Mouse (Mus musculus): ENCODE measurements around the gene Gm960.

Gm960 gene

GRCm38 (mm10) chr19:4672401-4672800 is 26.1 kb downstream of the Gm960 start:
- no peak for TF ChIP-seq GATA4 (IDR thresholded peaks at IDR 0.05; ENCODE audit: insufficient replicate concordance, low read length)

DNA sequence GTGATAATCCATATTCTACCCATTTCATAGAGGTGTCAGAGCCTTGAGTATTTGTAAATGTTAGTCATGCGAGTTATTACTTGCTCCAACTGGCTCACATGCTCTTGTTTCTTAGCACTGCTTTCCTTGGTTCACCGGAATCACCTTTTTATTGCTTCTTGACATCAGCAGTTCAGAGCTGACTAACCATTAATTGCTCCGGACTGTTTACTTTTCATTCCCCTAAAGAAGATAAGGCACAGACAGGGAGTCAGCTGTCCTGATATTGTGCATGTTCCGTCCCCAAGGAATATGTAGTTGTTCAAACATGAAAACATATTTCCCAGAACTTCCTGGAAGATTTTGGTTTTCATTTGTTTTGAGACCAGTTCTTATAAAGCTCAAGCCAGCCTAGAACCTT is 27.7 kb downstream of the Gm960 start:
- no peak for TF ChIP-seq GATA4 (IDR thresholded peaks at IDR 0.05; ENCODE audit: insufficient replicate concordance, low read length)

GRCm38 (mm10) chr19:4666815-4667214 is 31.7 kb downstream of the Gm960 start:
- no peak for TF ChIP-seq GATA4 (IDR thresholded peaks at IDR 0.05; ENCODE audit: insufficient replicate concordance, low read length)

- no peak for TF ChIP-seq GATA4 (IDR thresholded peaks at IDR 0.05; ENCODE audit: insufficient replicate concordance, low read length)
Measured at GRCm38 (mm10) chr19:4658156-4658555, 40.3 kb downstream of the Gm960 start.

- no peak for TF ChIP-seq GATA4 (IDR thresholded peaks at IDR 0.05; ENCODE audit: insufficient replicate concordance, low read length)
Measured at GRCm38 (mm10) chr19:4646917-4647492, 51.5 kb downstream of the Gm960 start.

- no peak for TF ChIP-seq GATA4 (IDR thresholded peaks at IDR 0.05; ENCODE audit: insufficient replicate concordance, low read length)
Measured at GRCm38 (mm10) chr19:4644271-4644670, 54.2 kb downstream of the Gm960 start.

- TF ChIP-seq GATA4 (IDR thresholded peaks at IDR 0.05; ENCODE audit: insufficient replicate concordance, low read length), result no peak
Measured at GRCm38 (mm10) chr19:4635986-4636385, 62.5 kb downstream of the Gm960 start.

- TF ChIP-seq GATA4 (IDR thresholded peaks at IDR 0.05; ENCODE audit: insufficient replicate concordance, low read length), result no peak
Measured at GRCm38 (mm10) chr19:4628819-4629218, 69.6 kb downstream of the Gm960 start.

- TF ChIP-seq GATA4 (IDR thresholded peaks at IDR 0.05; ENCODE audit: insufficient replicate concordance, low read length), result no peak
Measured at GRCm38 (mm10) chr19:4625829-4626535, 72.5 kb downstream of the Gm960 start.

DNA sequence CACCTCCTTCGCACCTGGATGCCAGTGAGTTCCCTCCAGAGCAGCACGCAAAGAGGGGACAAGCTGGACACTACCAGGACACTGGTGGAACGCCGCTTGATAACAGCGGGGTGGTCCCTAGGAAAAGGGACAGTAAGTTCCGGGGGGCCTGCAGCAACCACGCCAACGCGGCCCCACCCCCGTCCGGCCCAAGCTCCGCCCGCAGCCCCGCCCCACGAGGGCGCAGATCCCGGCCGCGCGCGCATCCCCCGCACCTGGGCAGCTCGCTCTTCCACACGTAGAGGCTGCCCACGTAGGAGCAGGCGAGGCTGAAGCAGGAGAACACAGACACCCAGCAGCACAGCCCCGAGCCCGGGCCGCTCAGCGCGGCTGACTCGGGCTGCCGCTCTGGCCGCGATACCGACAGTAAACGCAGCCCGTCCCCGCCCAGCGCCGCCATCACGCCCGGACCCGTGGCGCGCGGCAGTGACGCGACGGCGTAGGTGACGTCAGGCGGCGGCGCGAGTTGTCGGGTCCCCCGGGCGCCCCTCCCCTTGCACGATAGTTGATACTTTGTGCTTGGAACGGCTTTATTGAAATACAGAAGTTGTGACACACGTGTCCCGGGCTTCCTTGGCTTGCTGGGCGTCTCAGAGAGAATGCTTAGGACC is 73.2 kb downstream of the Gm960 start, which contains the start of gene Rce1:
TSS of gene Rce1 (minus strand) at position 463 of the 650 bp plus-strand sequence.
- peak; percentile 21; the same call in 1 of the 2 replicates for TF ChIP-seq GATA4 (IDR thresholded peaks at IDR 0.05; ENCODE audit: insufficient replicate concordance, low read length)

- TF ChIP-seq GATA4 (IDR thresholded peaks at IDR 0.05; ENCODE audit: insufficient replicate concordance, low read length), result no peak
Measured at GRCm38 (mm10) chr19:4624406-4625178, 73.9 kb downstream of the Gm960 start.

- TF ChIP-seq GATA4 (IDR thresholded peaks at IDR 0.05; ENCODE audit: insufficient replicate concordance, low read length), result no peak
Measured at GRCm38 (mm10) chr19:4624006-4624405, 74.5 kb downstream of the Gm960 start.

DNA sequence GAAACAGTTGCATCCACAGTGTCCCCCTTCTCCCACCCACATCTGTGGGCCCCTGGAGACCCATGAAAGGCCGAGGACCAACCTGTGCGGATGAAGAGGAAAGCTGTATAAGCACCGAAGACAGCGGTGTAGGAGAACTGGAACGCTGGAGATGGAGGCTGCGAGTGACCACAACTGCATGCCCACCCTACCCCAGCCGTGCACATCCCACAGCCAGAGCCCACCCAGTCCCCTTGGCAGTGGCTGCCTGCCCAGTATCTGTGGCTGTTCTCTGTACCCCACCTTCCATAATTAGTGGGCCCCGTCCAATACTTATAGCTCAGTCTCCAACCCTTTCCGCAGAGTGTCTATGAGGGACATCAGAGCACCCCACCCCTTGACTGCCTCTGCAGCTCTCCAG is 75.0 kb downstream of the Gm960 start:
- no peak for TF ChIP-seq GATA4 (IDR thresholded peaks at IDR 0.05; ENCODE audit: insufficient replicate concordance, low read length)

DNA sequence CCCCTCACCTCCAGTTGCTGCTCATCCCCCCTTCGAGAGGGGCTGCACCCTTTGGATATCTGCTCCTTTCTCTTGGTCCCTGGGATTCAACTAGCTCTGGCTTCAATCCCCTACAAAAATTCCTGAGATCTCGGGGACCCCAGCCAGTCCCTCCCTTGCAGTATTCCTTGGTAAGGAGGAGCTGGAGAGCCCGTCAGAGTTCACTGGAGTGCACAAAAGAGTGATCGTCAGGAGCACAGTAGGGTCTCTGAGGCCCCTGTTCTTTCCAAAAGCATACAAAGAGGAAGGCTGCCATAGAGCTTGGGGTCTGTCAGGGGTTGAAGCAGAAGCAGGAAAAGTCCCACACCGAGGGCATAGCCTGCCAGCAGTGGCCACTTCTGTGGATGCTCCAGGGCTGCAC is 75.7 kb downstream of the Gm960 start:
- no peak for TF ChIP-seq GATA4 (IDR thresholded peaks at IDR 0.05; ENCODE audit: insufficient replicate concordance, low read length)

GRCm38 (mm10) chr19:4620721-4621120 is 77.7 kb downstream of the Gm960 start:
- no peak for TF ChIP-seq GATA4 (IDR thresholded peaks at IDR 0.05; ENCODE audit: insufficient replicate concordance, low read length)

All from liver, adult (tissue).